Mouse (Mus musculus) spleen, adult 18-20 months (tissue): ENCODE data around the gene Vps52.

Experiments used
- DNase-seq, 2 experiments: peaks; one replicate each; pipeline ENCODE4 v3.0.0; 2022; ENCODE audit warnings: mixed read lengths in 2 of 2

Vps52 gene

GRCm38 (mm10) chr17:34013436-34013835 is 57.8 kb downstream of the Vps52 start:
- no peak for DNase-seq
